Mouse (Mus musculus) embryonic facial prominence, embryonic 11.5 days (tissue): ENCODE data around the gene Spock1. TPM values are rescaled to one million over a fixed set of nuclear protein-coding genes. Genes with fewer than 3 reads are reported as not detected.
"Not testable (repeated sequence)": the region's sequence is repeated elsewhere in the genome, so short reads cannot be mapped to it uniquely, and the experiment has no call there.

Experiments
- ATAC-seq: fragments of 200-750 bp; cut with Nextera tagmentation; replicated peaks from 2 replicates; pipeline ENCODE4 v1.8.0; 2017; ENCODE audit warnings: low read depth; ENCODE audit not compliant: insufficient number of reproducible peaks, low FRiP score, low TSS enrichment
- DNase-seq: peaks from one replicate; pipeline ENCODE4 v3.0.0-alpha.2; 2015; ENCODE audit warnings: low spot score
- H3K27ac ChIP-seq: fragments of 300-500 bp; sonication (generic); replicated peaks from 2 replicates; pipeline ENCODE4 v1.5.1; 2014; ENCODE audit warnings: mild to moderate bottlenecking, low read depth, low read length, control low read depth
- H3K27me3 ChIP-seq: fragments of 300-500 bp; sonication (generic); 2 replicates; pipeline ENCODE4 v1.6.1; 2014; ENCODE audit warnings: mild to moderate bottlenecking, low read length, moderate library complexity, mixed read lengths; ENCODE audit not compliant: control insufficient read depth, insufficient read depth
- H3K36me3 ChIP-seq: fragments of 300-500 bp; sonication (generic); replicated peaks from 2 replicates; pipeline ENCODE4 v1.6.1; 2014; ENCODE audit warnings: low read depth, mild to moderate bottlenecking, low read length, moderate library complexity, mixed read lengths; ENCODE audit not compliant: control insufficient read depth, insufficient read depth
- H3K4me1 ChIP-seq: fragments of 300-500 bp; sonication (generic); 2 replicates; pipeline ENCODE4 v1.6.1; 2014; ENCODE audit warnings: low read length, mixed read lengths; ENCODE audit not compliant: control insufficient read depth, insufficient read depth
- H3K4me2 ChIP-seq: fragments of 300-500 bp; sonication (generic); 2 replicates; pipeline ENCODE4 v1.6.1; 2014; ENCODE audit warnings: low read depth, mild to moderate bottlenecking, control low read depth, low read length, moderate library complexity
- H3K4me3 ChIP-seq: fragments of 300-500 bp; sonication (generic); 2 replicates; pipeline ENCODE4 v1.5.1; 2014; ENCODE audit warnings: low read depth, low read length, control low read depth
- H3K9ac ChIP-seq: fragments of 300-500 bp; sonication (generic); replicated peaks from 2 replicates; pipeline ENCODE4 v1.6.1; 2014; ENCODE audit warnings: mild to moderate bottlenecking, control low read depth, low read length
- H3K9me3 ChIP-seq: fragments of 300-500 bp; sonication (generic); replicated peaks from 2 replicates; pipeline ENCODE4 v1.6.1; 2016; ENCODE audit warnings: mild to moderate bottlenecking, low read length, inconsistent platforms, mixed read lengths; ENCODE audit not compliant: control insufficient read depth
- WGBS: fragments of 180-500 bp; shearing (Covaris S2); extraction: QIAGEN DNeasy Blood & Tissue Kit; methylation state at CpG from one replicate; pipeline ENCODE4 v1.1.7; 2014; 5-methylcytosine and 5-hydroxymethylcytosine counted together
- polyA plus RNA-seq: library from polyadenylated mRNA; unstranded; fragments of >200 nt; fragmentation: Nextera tagmentation; extraction: Ambion mirVana; gene quantifications from 2 replicates; pipeline ENCODE4 v1.2.1, GENCODE M21; 2014

The Spock1 gene
- polyA plus RNA-seq, 1 experiment from 2014 or later: 7.6 TPM

- no peak overlapping the region for H3K27ac ChIP-seq
- WGBS: 87% methylated on average over 7 of the region's 7 CpGs
- DNase-seq (no peak), ATAC-seq (no peak)
- no peak overlapping the region for H3K4me3 ChIP-seq
- H3K36me3 ChIP-seq: no peaks in the 10 kb centered on the region
- H3K9ac ChIP-seq: no peak overlapping the region
- H3K4me1 ChIP-seq: no peaks in the 10 kb centered on the region
- no peaks in the 10 kb centered on the region for H3K9me3 ChIP-seq
- H3K4me2 ChIP-seq: no peak overlapping the region
- H3K27me3 ChIP-seq: no peaks in the 10 kb centered on the region
Observed at GRCm38 (mm10) chr13:57609946-57610345, 298.2 kb downstream of the Spock1 start.

GRCm38 (mm10) chr13:57604437-57604836 lies 303.7 kb downstream of the Spock1 start:
- Histone ChIP-seq H3K4me2 (no peak overlapping the region), H3K9me3 (no peaks in the 10 kb centered on the region), H3K27ac (no peak overlapping the region), H3K4me1 (no peaks in the 10 kb centered on the region), H3K27me3 (0 out of 2 replicates have a peak, but pooled peaks cover 2% of the 10 kb centered on the region), H3K4me3 (no peak overlapping the region), H3K36me3 (no peaks in the 10 kb centered on the region), H3K9ac (no peak overlapping the region)
- 82% methylated on average over 3 of the region's 3 CpGs for WGBS
- ATAC-seq (no peak), DNase-seq (no peak)

- Histone ChIP-seq H3K27me3 (0 out of 2 replicates have a peak, but pooled peaks cover 2% of the 10 kb centered on the region), H3K36me3 (no peaks in the 10 kb centered on the region), H3K4me3 (no peak overlapping the region), H3K27ac (no peak overlapping the region), H3K4me2 (no peak overlapping the region), H3K4me1 (no peaks in the 10 kb centered on the region), H3K9me3 (no peaks in the 10 kb centered on the region), H3K9ac (no peak overlapping the region)
- WGBS: 50% methylated on average over 8 of the region's 8 CpGs
- DNase-seq (peak; percentile 24), ATAC-seq (0 out of 2 replicates have a peak, but pooled peaks have one; percentile 44)
Observed at GRCm38 (mm10) chr13:57603226-57603625, 304.9 kb downstream of the Spock1 start.

GRCm38 (mm10) chr13:57595761-57596051 lies 312.4 kb downstream of the Spock1 start:
- H3K27ac ChIP-seq: no peak overlapping the region
- DNase-seq (no peak), ATAC-seq (no peak)
- H3K4me2 ChIP-seq: no peak overlapping the region
- H3K9ac ChIP-seq: no peak overlapping the region
- H3K4me3 ChIP-seq: no peak overlapping the region
- no peaks in the 10 kb centered on the region for H3K36me3 ChIP-seq
- 0 out of 2 replicates have a peak, but pooled peaks cover 1% of the 10 kb centered on the region for H3K27me3 ChIP-seq
- H3K4me1 ChIP-seq: no peaks in the 10 kb centered on the region
- 92% methylated on average over 6 of the region's 6 CpGs for WGBS
- no peaks in the 10 kb centered on the region for H3K9me3 ChIP-seq

GRCm38 (mm10) chr13:57595032-57595760 lies 312.9 kb downstream of the Spock1 start:
- DNase-seq (peak; percentile 22), ATAC-seq (no peak)
- no peak overlapping the region for H3K4me3 ChIP-seq
- WGBS: 79% methylated on average over 15 of the region's 15 CpGs
- H3K4me1 ChIP-seq: no peaks in the 10 kb centered on the region
- no peak overlapping the region for H3K27ac ChIP-seq
- no peaks in the 10 kb centered on the region for H3K27me3 ChIP-seq
- H3K9me3 ChIP-seq: no peaks in the 10 kb centered on the region
- H3K9ac ChIP-seq: no peak overlapping the region
- no peaks in the 10 kb centered on the region for H3K36me3 ChIP-seq
- no peak overlapping the region for H3K4me2 ChIP-seq

GRCm38 (mm10) chr13:57589338-57589914 lies 318.7 kb downstream of the Spock1 start:
- H3K9ac ChIP-seq, H3K4me2 ChIP-seq, ATAC-seq, DNase-seq, H3K4me1 ChIP-seq, H3K27ac ChIP-seq, H3K27me3 ChIP-seq, H3K9me3 ChIP-seq, H3K36me3 ChIP-seq, H3K4me3 ChIP-seq: not testable (repeated sequence)
- WGBS: 90% methylated on average over 4 of the region's 4 CpGs

GRCm38 (mm10) chr13:57588558-57589273 lies 319.4 kb downstream of the Spock1 start:
- ATAC-seq: no peak
- no peaks in the 10 kb centered on the region for H3K9me3 ChIP-seq
- no peaks in the 10 kb centered on the region for H3K4me1 ChIP-seq
- H3K36me3 ChIP-seq: no peaks in the 10 kb centered on the region
- H3K27me3 ChIP-seq: no peaks in the 10 kb centered on the region
- H3K4me2 ChIP-seq: no peak overlapping the region
- H3K9ac ChIP-seq: no peak overlapping the region
- no peak overlapping the region for H3K27ac ChIP-seq
- no peak for DNase-seq
- WGBS: 40% methylated on average over 10 of the region's 10 CpGs
- H3K4me3 ChIP-seq: no peak overlapping the region

GRCm38 (mm10) chr13:57585131-57585530 lies 323.0 kb downstream of the Spock1 start:
- Histone ChIP-seq H3K27me3 (no peaks in the 10 kb centered on the region), H3K36me3 (no peaks in the 10 kb centered on the region), H3K9ac (no peak overlapping the region), H3K4me3 (no peak overlapping the region), H3K27ac (no peak overlapping the region), H3K4me1 (no peaks in the 10 kb centered on the region), H3K4me2 (no peak overlapping the region), H3K9me3 (no peaks in the 10 kb centered on the region)
- DNase-seq (no peak), ATAC-seq (no peak)
- WGBS: 66% methylated on average over 3 of the region's 3 CpGs
